Mouse (Mus musculus) liver, postnatal 0 days (tissue): ENCODE measurements around the gene Zfp770. TPM values are rescaled to one million over a fixed set of nuclear protein-coding genes. Genes with fewer than 3 reads are reported as not detected.

Experiments
- ATAC-seq: fragments of 200-750 bp; cut with Nextera tagmentation; 2 replicates; pipeline ENCODE4 v1.8.0; 2017; ENCODE audit warnings: mild to moderate bottlenecking, moderate library complexity
- DNase-seq: peaks from one replicate; pipeline ENCODE4 v3.0.0-alpha.2; 2016
- H3K27ac ChIP-seq: fragments of 300-500 bp; sonication (generic); 2 replicates; pipeline ENCODE4 v1.5.1; 2014; ENCODE audit warnings: antibody characterized with exemption, moderate library complexity, mild to moderate bottlenecking, low read depth
- H3K27me3 ChIP-seq: fragments of 300-500 bp; sonication (generic); 2 replicates; pipeline ENCODE4 v1.6.1; 2014; ENCODE audit warnings: low read length, control low read depth, mixed read lengths; ENCODE audit not compliant: insufficient read depth
- H3K36me3 ChIP-seq: fragments of 300-500 bp; sonication (generic); replicated peaks from 2 replicates; pipeline ENCODE4 v1.6.1; 2014; ENCODE audit warnings: mild to moderate bottlenecking, control low read depth, low read length, moderate library complexity, mixed read lengths; ENCODE audit not compliant: insufficient read depth
- H3K4me1 ChIP-seq: fragments of 300-500 bp; sonication (generic); 2 replicates; pipeline ENCODE4 v1.6.1; 2014; ENCODE audit warnings: antibody characterized with exemption, mild to moderate bottlenecking, control low read depth; ENCODE audit not compliant: insufficient read depth
- H3K4me2 ChIP-seq: fragments of 300-500 bp; sonication (generic); 2 replicates; pipeline ENCODE4 v1.6.1; 2014; ENCODE audit warnings: low read depth, mild to moderate bottlenecking, low read length, moderate library complexity, mixed read lengths
- H3K4me3 ChIP-seq: fragments of 300-500 bp; sonication (generic); 2 replicates; pipeline ENCODE4 v1.5.1; 2014; ENCODE audit warnings: low read depth, low read length
- H3K9ac ChIP-seq: fragments of 300-500 bp; sonication (generic); replicated peaks from 2 replicates; pipeline ENCODE4 v1.6.1; 2014; ENCODE audit warnings: mild to moderate bottlenecking, moderate library complexity
- H3K9me3 ChIP-seq: fragments of 300-500 bp; sonication (generic); 2 replicates; pipeline ENCODE4 v1.6.1; 2016; ENCODE audit warnings: mild to moderate bottlenecking, control low read depth, low read length, mixed read lengths
- CTCF ChIP-seq: sonication (generic); IDR thresholded peaks from 2 replicates; pipeline ENCODE4 v1.5.1; 2016; ENCODE audit warnings: antibody characterized with exemption, low read depth
- EP300 ChIP-seq: IDR thresholded peaks from 2 replicates; pipeline ENCODE4 v1.6.1; 2016; ENCODE audit warnings: antibody characterized with exemption, low read depth, mild to moderate bottlenecking
- WGBS: fragments of 180-500 bp; shearing (Covaris S2); extraction: QIAGEN DNeasy Blood & Tissue Kit; methylation state at CpG from one replicate; pipeline ENCODE4 v1.1.7; 2014; ENCODE audit not compliant: insufficient replicate concordance; 5-methylcytosine and 5-hydroxymethylcytosine counted together
- polyA plus RNA-seq: library from polyadenylated mRNA; unstranded; fragments of >200 nt; fragmentation: Nextera tagmentation; extraction: Ambion mirVana; gene quantifications from 2 replicates; pipeline ENCODE4 v1.2.1, GENCODE M21; 2015

Zfp770 gene
- 1.6 and 1.7 TPM in 2 replicates for polyA plus RNA-seq

DNA sequence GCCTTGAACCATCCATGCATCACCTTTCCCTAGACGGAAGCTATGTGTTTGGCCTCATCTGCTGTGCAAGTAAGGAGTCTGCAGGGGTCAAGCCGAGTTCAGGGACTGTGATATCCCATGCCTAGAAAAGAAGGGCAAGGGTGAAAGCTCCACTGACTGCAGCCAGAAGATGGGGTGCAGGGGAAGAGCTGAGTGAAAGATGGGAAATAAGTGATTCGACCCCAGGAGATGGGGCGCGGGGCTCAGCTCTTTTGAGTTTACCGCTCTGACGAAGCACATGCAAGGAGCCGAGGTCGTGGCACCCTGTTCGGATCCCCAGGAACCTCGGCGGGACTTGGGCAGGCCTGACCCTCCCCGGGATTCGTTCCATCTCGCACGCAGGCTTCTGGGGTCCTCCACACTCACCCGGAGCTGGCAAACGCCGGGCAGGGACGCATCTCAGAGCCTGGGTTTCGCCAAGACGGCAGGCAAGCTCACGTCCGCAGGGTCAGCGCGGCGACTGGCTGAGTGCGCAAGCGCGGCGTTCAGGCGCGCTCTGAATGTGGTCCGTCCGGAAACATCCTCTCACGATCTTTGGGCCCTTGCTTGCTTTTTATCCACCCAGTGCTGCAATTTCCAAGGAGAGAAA lies at the start of gene Zfp770:
Zfp770 (minus strand) TSS at position 538 of the 628 bp plus-strand sequence.
- peak; percentile 89 for ATAC-seq
- Histone ChIP-seq H3K9me3 (no peaks in the 10 kb centered on the region), H3K36me3 (peaks cover 12% of the 10 kb centered on the region), H3K4me2 (peak within 1 kb of the TSS; percentile 84), H3K4me1 (peaks cover 8% of the 10 kb centered on the region), H3K27me3 (no peaks in the 10 kb centered on the region), H3K4me3 (peak within 1 kb of the TSS; percentile 72), H3K9ac (peak within 1 kb of the TSS; percentile 74), H3K27ac (peak within 1 kb of the TSS; percentile 44)
- TF ChIP-seq EP300: no peak
- TF ChIP-seq CTCF: no peak
- WGBS: under 1% methylated on average over 36 of the region's 36 CpGs
- peak; percentile 75 for DNase-seq

DNA sequence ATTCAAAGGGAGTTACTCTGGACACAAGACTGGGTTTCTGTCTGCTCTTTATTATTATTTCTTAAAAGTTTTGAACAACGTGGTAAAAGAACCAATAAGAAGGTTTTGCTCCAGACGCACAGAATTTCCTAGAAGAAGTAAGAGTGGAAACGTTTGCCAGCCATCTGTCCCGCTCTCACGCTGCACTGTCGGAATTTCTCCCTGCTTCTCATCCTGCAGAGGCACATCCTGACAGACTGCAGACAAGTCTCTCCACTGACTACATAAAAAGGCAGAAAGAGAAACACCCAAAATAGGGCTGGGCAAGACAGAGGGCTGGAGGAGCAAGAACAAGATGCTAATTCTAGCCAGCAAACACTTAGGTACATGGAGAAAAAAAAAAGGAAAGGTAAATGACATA lies 48.2 kb upstream of the Zfp770 start:
- no peak overlapping the region for H3K9ac ChIP-seq
- DNase-seq (no peak), ATAC-seq (no peak)
- no peaks in the 10 kb centered on the region for H3K36me3 ChIP-seq
- H3K4me3 ChIP-seq: no peak overlapping the region
- no peak for TF ChIP-seq CTCF
- TF ChIP-seq EP300: no peak
- H3K9me3 ChIP-seq: no peaks in the 10 kb centered on the region
- H3K4me1 ChIP-seq: no peaks in the 10 kb centered on the region
- WGBS: 64% methylated on average over 6 of the region's 6 CpGs
- H3K27ac ChIP-seq: no peak overlapping the region
- H3K27me3 ChIP-seq: no peaks in the 10 kb centered on the region
- no peak overlapping the region for H3K4me2 ChIP-seq

DNA sequence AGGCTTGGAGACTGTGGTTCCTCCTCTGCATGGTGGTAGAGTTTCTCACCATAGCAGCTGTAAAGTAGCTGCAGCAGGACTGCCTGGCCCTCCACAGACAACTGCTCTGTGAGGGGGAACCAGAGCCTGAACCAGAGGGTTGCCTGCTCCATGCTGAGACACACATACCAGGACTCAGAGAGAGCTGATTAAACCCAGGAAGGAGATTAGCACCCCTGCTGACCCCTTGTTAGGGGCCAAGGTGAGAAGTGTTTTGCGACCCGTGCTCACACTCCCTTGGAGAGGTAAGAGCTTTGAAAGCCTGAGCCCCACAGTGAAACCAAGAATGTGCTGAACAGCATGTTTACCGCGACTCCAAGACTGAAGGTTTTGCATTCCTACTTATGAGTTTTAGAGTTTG lies 36.4 kb upstream of the Zfp770 start:
- H3K4me3 ChIP-seq: no peak overlapping the region
- H3K36me3 ChIP-seq: no peaks in the 10 kb centered on the region
- ATAC-seq (no peak), DNase-seq (no peak)
- H3K4me1 ChIP-seq: no peaks in the 10 kb centered on the region
- no peak overlapping the region for H3K9ac ChIP-seq
- no peaks in the 10 kb centered on the region for H3K9me3 ChIP-seq
- H3K27me3 ChIP-seq: no peaks in the 10 kb centered on the region
- H3K4me2 ChIP-seq: no peak overlapping the region
- no peak for TF ChIP-seq CTCF
- H3K27ac ChIP-seq: no peak overlapping the region
- WGBS: 13% methylated on average over 4 of the region's 4 CpGs

- Histone ChIP-seq H3K4me1 (no peaks in the 10 kb centered on the region), H3K9me3 (no peaks in the 10 kb centered on the region), H3K27me3 (no peaks in the 10 kb centered on the region), H3K36me3 (no peaks in the 10 kb centered on the region), H3K4me2 (no peak overlapping the region), H3K9ac (no peak overlapping the region), H3K27ac (no peak overlapping the region), H3K4me3 (no peak overlapping the region)
- ATAC-seq (no peak), DNase-seq (no peak)
- TF ChIP-seq CTCF (no peak), EP300 (no peak)
- 78% methylated on average over 1 of the region's 1 CpGs for WGBS
Observed at GRCm38 (mm10) chr2:114236566-114236965, 35.3 kb upstream of the Zfp770 start.

GRCm38 (mm10) chr2:114235584-114235983 lies 34.3 kb upstream of the Zfp770 start:
- 74% methylated on average over 3 of the region's 3 CpGs for WGBS
- ATAC-seq (no peak), DNase-seq (no peak)
- H3K4me2 ChIP-seq: no peak overlapping the region
- no peak overlapping the region for H3K4me3 ChIP-seq
- H3K27me3 ChIP-seq: no peaks in the 10 kb centered on the region
- TF ChIP-seq EP300 (no peak), CTCF (no peak)
- no peaks in the 10 kb centered on the region for H3K4me1 ChIP-seq
- H3K9ac ChIP-seq: no peak overlapping the region
- no peaks in the 10 kb centered on the region for H3K36me3 ChIP-seq
- H3K9me3 ChIP-seq: no peaks in the 10 kb centered on the region
- H3K27ac ChIP-seq: no peak overlapping the region

- WGBS: 79% methylated on average over 2 of the region's 2 CpGs
- Histone ChIP-seq H3K9me3 (no peaks in the 10 kb centered on the region), H3K9ac (no peak overlapping the region), H3K36me3 (no peaks in the 10 kb centered on the region), H3K4me3 (no peak overlapping the region), H3K27ac (no peak overlapping the region), H3K4me1 (no peaks in the 10 kb centered on the region), H3K4me2 (no peak overlapping the region), H3K27me3 (no peaks in the 10 kb centered on the region)
- ATAC-seq: no peak
- no peak for DNase-seq
- TF ChIP-seq CTCF: no peak
- TF ChIP-seq EP300: no peak
Observed at GRCm38 (mm10) chr2:114231248-114231647, 30.0 kb upstream of the Zfp770 start.

DNA sequence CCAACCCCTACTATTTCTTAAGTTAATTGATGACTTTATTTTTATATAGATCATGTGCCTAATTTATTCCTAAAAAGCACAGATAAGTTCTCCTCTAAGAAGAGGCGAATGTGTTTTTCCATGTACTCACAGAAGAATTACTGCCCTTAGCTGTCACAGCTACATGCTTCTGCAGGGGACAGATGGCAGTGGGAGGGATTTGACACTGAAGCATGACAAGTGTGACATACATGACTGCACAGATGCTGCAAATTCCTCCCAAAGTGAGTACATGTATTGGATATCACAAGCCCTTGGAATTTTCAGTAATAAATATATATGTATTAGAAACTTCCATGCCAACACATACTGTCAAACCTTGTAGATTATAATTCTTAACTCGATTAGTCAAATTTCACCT lies 27.4 kb upstream of the Zfp770 start:
- Histone ChIP-seq H3K9ac (no peak overlapping the region), H3K9me3 (no peaks in the 10 kb centered on the region), H3K27me3 (no peaks in the 10 kb centered on the region), H3K4me2 (no peak overlapping the region), H3K36me3 (no peaks in the 10 kb centered on the region), H3K27ac (no peak overlapping the region), H3K4me1 (no peaks in the 10 kb centered on the region), H3K4me3 (no peak overlapping the region)
- TF ChIP-seq CTCF (no peak), EP300 (no peak)
- DNase-seq (no peak), ATAC-seq (no peak)
- WGBS: 71% methylated on average over 2 of the region's 2 CpGs
